Mouse (Mus musculus): ENCODE results near the gene Ell2. TPM values are rescaled to one million over a fixed set of nuclear protein-coding genes. Genes with fewer than 3 reads are reported as not detected.

Ell2 gene
- polyA plus RNA-seq, 1 experiment: 5.1 TPM

DNA sequence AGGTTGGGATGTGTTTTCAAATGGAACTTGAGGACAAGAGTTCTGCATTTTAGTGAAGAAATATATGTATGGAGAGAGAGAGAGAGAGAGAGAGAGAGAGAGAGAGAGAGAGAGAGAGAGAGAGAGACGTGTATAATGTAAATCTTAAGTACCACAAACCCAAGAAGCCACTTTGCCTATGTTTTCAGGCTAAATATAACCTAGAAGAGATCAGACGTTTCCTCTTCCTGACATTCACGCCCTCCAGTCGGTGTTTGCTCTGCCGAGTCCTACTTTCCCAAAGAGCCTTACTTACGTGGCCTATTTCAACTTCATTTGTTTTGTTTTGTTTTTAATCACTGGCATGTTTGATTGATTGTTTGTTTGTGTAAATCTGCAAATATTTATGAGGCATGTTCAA is 32.0 kb downstream of the Ell2 start:
- H3K4me3 ChIP-seq: no peak overlapping the region

GRCm38 (mm10) chr13:75738957-75739356 is 32.4 kb downstream of the Ell2 start:
- Histone ChIP-seq H3K4me2 (ENCODE audit: low read depth) (peak overlapping the region; percentile 39), H3K36me3 (ENCODE audit: control insufficient read depth, insufficient read depth) (no peaks in the 10 kb centered on the region), H3K27me3 (ENCODE audit: control insufficient read depth, insufficient read depth, insufficient read length) (no peaks in the 10 kb centered on the region), H3K4me3 (no peak overlapping the region), H3K79me2 (ENCODE audit: control insufficient read depth, insufficient read depth) (peaks cover 12% of the 10 kb centered on the region), H3ac (ENCODE audit: control insufficient read depth, insufficient read length) (no peak overlapping the region)
- TF ChIP-seq USF1 (IDR thresholded peaks at IDR 0.05; ENCODE audit: low read depth) (no peak), CEBPB (IDR thresholded peaks at IDR 0.05; ENCODE audit: insufficient read depth, poor library complexity, severe bottlenecking) (no peak), MYOG (IDR thresholded peaks at IDR 0.05; ENCODE audit: control insufficient read depth in 1 of 3, insufficient read depth in 1 of 3, insufficient read length in 2 of 3, low read depth in 2 of 3) (no peak), POLR2AphosphoS2 (IDR thresholded peaks at IDR 0.05; ENCODE audit: insufficient read length, low read depth) (no peak), REST (IDR thresholded peaks at IDR 0.05; ENCODE audit: insufficient read depth, insufficient read length) (no peak), MYOD1 (IDR thresholded peaks at IDR 0.05; ENCODE audit: control insufficient read depth in 1 of 3, insufficient read length in 2 of 3, low read depth in 2 of 3) (no peak), SRF (IDR thresholded peaks at IDR 0.05; ENCODE audit: control insufficient read depth, insufficient read length, low read depth) (no peak), TCF3 (IDR thresholded peaks at IDR 0.05; ENCODE audit: insufficient read length, low read depth) (no peak), POLR2A (IDR thresholded peaks at IDR 0.05; ENCODE audit: insufficient read length, low read depth) (no peak), E2F4 (IDR thresholded peaks at IDR 0.05; ENCODE audit: insufficient read depth) (no peak), MAX (IDR thresholded peaks at IDR 0.05; ENCODE audit: low read depth) (no peak), TCF12 (IDR thresholded peaks at IDR 0.05; ENCODE audit: insufficient read depth, poor library complexity, severe bottlenecking) (no peak)

More for the DNA sequence above, 32.0 kb downstream of the Ell2 start:
- no peak overlapping the region for H3ac ChIP-seq (ENCODE audit: control insufficient read depth, insufficient read length)
- no peaks in the 10 kb centered on the region for H3K36me3 ChIP-seq (ENCODE audit: control insufficient read depth, insufficient read depth)
- no peaks in the 10 kb centered on the region for H3K27me3 ChIP-seq (ENCODE audit: control insufficient read depth, insufficient read depth, insufficient read length)
- peak overlapping the region; percentile 39 for H3K4me2 ChIP-seq (ENCODE audit: low read depth)
- peaks cover 12% of the 10 kb centered on the region for H3K79me2 ChIP-seq (ENCODE audit: control insufficient read depth, insufficient read depth)
- TF ChIP-seq CEBPB (IDR thresholded peaks at IDR 0.05; ENCODE audit: insufficient read depth, poor library complexity, severe bottlenecking): no peak
- no peak for TF ChIP-seq MYOD1 (IDR thresholded peaks at IDR 0.05; ENCODE audit: control insufficient read depth in 1 of 3, insufficient read length in 2 of 3, low read depth in 2 of 3)
- no peak for TF ChIP-seq TCF3 (IDR thresholded peaks at IDR 0.05; ENCODE audit: insufficient read length, low read depth)
- no peak for TF ChIP-seq USF1 (IDR thresholded peaks at IDR 0.05; ENCODE audit: low read depth)
- TF ChIP-seq REST (IDR thresholded peaks at IDR 0.05; ENCODE audit: insufficient read depth, insufficient read length): no peak
- no peak for TF ChIP-seq SRF (IDR thresholded peaks at IDR 0.05; ENCODE audit: control insufficient read depth, insufficient read length, low read depth)
- TF ChIP-seq MAX (IDR thresholded peaks at IDR 0.05; ENCODE audit: low read depth): no peak
- no peak for TF ChIP-seq E2F4 (IDR thresholded peaks at IDR 0.05; ENCODE audit: insufficient read depth)
- TF ChIP-seq POLR2A (IDR thresholded peaks at IDR 0.05; ENCODE audit: insufficient read length, low read depth): no peak
- TF ChIP-seq MYOG (IDR thresholded peaks at IDR 0.05; ENCODE audit: control insufficient read depth in 1 of 3, insufficient read depth in 1 of 3, insufficient read length in 2 of 3, low read depth in 2 of 3): no peak
- TF ChIP-seq TCF12 (IDR thresholded peaks at IDR 0.05; ENCODE audit: insufficient read depth, poor library complexity, severe bottlenecking): no peak
- no peak for TF ChIP-seq POLR2AphosphoS2 (IDR thresholded peaks at IDR 0.05; ENCODE audit: insufficient read length, low read depth)

DNA sequence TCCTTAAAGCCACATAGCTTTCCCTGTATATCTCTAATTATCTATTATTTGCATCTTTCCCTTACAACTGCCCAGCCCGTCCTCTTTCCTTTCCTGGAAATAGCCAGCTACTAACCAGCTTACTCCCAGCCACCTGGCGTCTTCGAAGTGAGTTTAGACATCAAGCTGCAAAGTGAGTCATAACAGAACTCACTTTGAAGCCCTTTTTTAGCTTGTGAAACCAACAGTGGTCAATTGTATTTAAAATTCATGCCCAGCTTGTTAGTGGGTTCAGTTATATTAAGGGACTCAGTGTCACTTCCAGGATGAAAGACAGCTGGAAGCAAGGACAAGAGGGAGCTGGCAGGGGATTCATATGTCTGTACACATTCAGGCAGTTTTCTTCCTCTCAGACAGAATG is 33.5 kb downstream of the Ell2 start:
- H3K4me2 ChIP-seq (ENCODE audit: low read depth): peak overlapping the region; percentile 39
- H3ac ChIP-seq (ENCODE audit: control insufficient read depth, insufficient read length): no peak overlapping the region
- H3K4me3 ChIP-seq: no peak overlapping the region
- H3K79me2 ChIP-seq (ENCODE audit: control insufficient read depth, insufficient read depth): peaks cover 12% of the 10 kb centered on the region
- H3K36me3 ChIP-seq (ENCODE audit: control insufficient read depth, insufficient read depth): no peaks in the 10 kb centered on the region
- H3K27me3 ChIP-seq (ENCODE audit: control insufficient read depth, insufficient read depth, insufficient read length): no peaks in the 10 kb centered on the region
- TF ChIP-seq MAX (IDR thresholded peaks at IDR 0.05; ENCODE audit: low read depth) (no peak), TCF12 (IDR thresholded peaks at IDR 0.05; ENCODE audit: insufficient read depth, poor library complexity, severe bottlenecking) (peak; percentile 32), SRF (IDR thresholded peaks at IDR 0.05; ENCODE audit: control insufficient read depth, insufficient read length, low read depth) (no peak), REST (IDR thresholded peaks at IDR 0.05; ENCODE audit: insufficient read depth, insufficient read length) (no peak), E2F4 (IDR thresholded peaks at IDR 0.05; ENCODE audit: insufficient read depth) (no peak), POLR2A (IDR thresholded peaks at IDR 0.05; ENCODE audit: insufficient read length, low read depth) (no peak), POLR2AphosphoS2 (IDR thresholded peaks at IDR 0.05; ENCODE audit: insufficient read length, low read depth) (no peak), CEBPB (IDR thresholded peaks at IDR 0.05; ENCODE audit: insufficient read depth, poor library complexity, severe bottlenecking) (no peak), TCF3 (IDR thresholded peaks at IDR 0.05; ENCODE audit: insufficient read length, low read depth) (no peak), MYOD1 (IDR thresholded peaks at IDR 0.05; ENCODE audit: control insufficient read depth in 1 of 3, insufficient read length in 2 of 3, low read depth in 2 of 3) (peak in 1 of 3 experiments; percentile 44), USF1 (IDR thresholded peaks at IDR 0.05; ENCODE audit: low read depth) (no peak), MYOG (IDR thresholded peaks at IDR 0.05; ENCODE audit: control insufficient read depth in 1 of 3, insufficient read depth in 1 of 3, insufficient read length in 2 of 3, low read depth in 2 of 3) (peak in 1 of 3 experiments; percentile 54)

DNA sequence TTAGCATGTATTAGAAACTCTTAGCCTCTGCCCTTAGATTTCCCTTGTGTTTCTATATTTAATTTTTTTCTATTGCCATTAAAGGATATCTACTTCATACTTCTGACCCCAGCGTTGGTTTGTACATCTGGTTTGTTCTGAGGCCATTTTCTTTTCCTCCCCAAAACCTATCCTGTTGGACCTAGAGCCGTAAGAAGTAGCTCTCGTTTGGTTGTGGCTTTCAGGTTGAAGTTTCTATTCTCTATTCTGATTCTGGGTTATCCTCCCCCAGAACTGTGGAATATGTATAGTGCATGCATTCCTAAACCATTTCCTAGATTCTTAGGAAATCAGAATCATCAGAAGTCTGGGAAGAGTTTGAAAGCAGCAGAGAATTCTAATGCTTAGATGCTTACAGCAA is 34.6 kb downstream of the Ell2 start:
- Histone ChIP-seq H3K4me3 (no peak overlapping the region), H3K4me2 (ENCODE audit: low read depth) (no peak overlapping the region), H3K36me3 (ENCODE audit: control insufficient read depth, insufficient read depth) (no peaks in the 10 kb centered on the region), H3K27me3 (ENCODE audit: control insufficient read depth, insufficient read depth, insufficient read length) (no peaks in the 10 kb centered on the region), H3ac (ENCODE audit: control insufficient read depth, insufficient read length) (no peak overlapping the region), H3K79me2 (ENCODE audit: control insufficient read depth, insufficient read depth) (peaks cover 12% of the 10 kb centered on the region)
- TF ChIP-seq E2F4 (IDR thresholded peaks at IDR 0.05; ENCODE audit: insufficient read depth): no peak
- no peak for TF ChIP-seq TCF3 (IDR thresholded peaks at IDR 0.05; ENCODE audit: insufficient read length, low read depth)
- no peak for TF ChIP-seq MAX (IDR thresholded peaks at IDR 0.05; ENCODE audit: low read depth)
- no peak for TF ChIP-seq USF1 (IDR thresholded peaks at IDR 0.05; ENCODE audit: low read depth)
- TF ChIP-seq TCF12 (IDR thresholded peaks at IDR 0.05; ENCODE audit: insufficient read depth, poor library complexity, severe bottlenecking): no peak
- no peak for TF ChIP-seq CEBPB (IDR thresholded peaks at IDR 0.05; ENCODE audit: insufficient read depth, poor library complexity, severe bottlenecking)
- no peak for TF ChIP-seq POLR2AphosphoS2 (IDR thresholded peaks at IDR 0.05; ENCODE audit: insufficient read length, low read depth)
- no peak for TF ChIP-seq REST (IDR thresholded peaks at IDR 0.05; ENCODE audit: insufficient read depth, insufficient read length)
- no peak for TF ChIP-seq MYOG (IDR thresholded peaks at IDR 0.05; ENCODE audit: control insufficient read depth in 1 of 3, insufficient read depth in 1 of 3, insufficient read length in 2 of 3, low read depth in 2 of 3)
- no peak for TF ChIP-seq SRF (IDR thresholded peaks at IDR 0.05; ENCODE audit: control insufficient read depth, insufficient read length, low read depth)
- TF ChIP-seq POLR2A (IDR thresholded peaks at IDR 0.05; ENCODE audit: insufficient read length, low read depth): no peak
- TF ChIP-seq MYOD1 (IDR thresholded peaks at IDR 0.05; ENCODE audit: control insufficient read depth in 1 of 3, insufficient read length in 2 of 3, low read depth in 2 of 3): no peak
